Mouse (Mus musculus): ENCODE results near the gene Stambp. TPM values are rescaled to one million over a fixed set of nuclear protein-coding genes. Genes with fewer than 3 reads are reported as not detected.

Gene Stambp
- polyA plus RNA-seq, 1 experiment from 2014 or later: 27.7 TPM

- Histone ChIP-seq H3K27me3 (ENCODE audit: control insufficient read depth, insufficient read depth, low read length) (no peaks in the 10 kb centered on the region), H3K36me3 (ENCODE audit: control insufficient read depth, insufficient read depth, low read length) (peaks cover 13% of the 10 kb centered on the region; the same call in 1 of the 2 replicates), H3K4me3 (ENCODE audit: control insufficient read depth in 1 of 2, insufficient read depth in 1 of 2, low read depth in 1 of 2, low read length in 2 of 2) (no peak overlapping the region), H3K9ac (ENCODE audit: low read length) (no peak overlapping the region), H3K27ac (replicated peaks in 1 of 2; ENCODE audit: control insufficient read depth in 1 of 2, insufficient read depth in 1 of 2, low read depth in 2 of 2, low read length in 2 of 2) (no peak overlapping the region), H3K9me3 (ENCODE audit: control insufficient read depth, low read length) (no peaks in the 10 kb centered on the region), H3K4me2 (ENCODE audit: low read length) (no peak overlapping the region), H3K4me1 (ENCODE audit: control insufficient read depth in 2 of 2, insufficient read depth in 2 of 2, low read length in 2 of 2) (peaks cover 8 to 20% of the 10 kb centered on the region in 2 experiments)
- WGBS: 52% methylated on average over 9 of the region's 9 CpGs
- no peak for ATAC-seq (ENCODE audit: insufficient number of reproducible peaks, insufficient read depth, low FRiP score, low read depth)
These were observed 70.8 kb downstream of the Stambp start for GRCm38 (mm10) chr6:83501524-83502310.

GRCm38 (mm10) chr6:83500462-83500861 is 72.1 kb downstream of the Stambp start:
- 62% methylated on average over 3 of the region's 3 CpGs for whole genome bisulfite sequencing
- H3K4me2 ChIP-seq (ENCODE audit: low read length): no peak overlapping the region
- no peak overlapping the region for H3K27ac ChIP-seq (replicated peaks in 1 of 2; ENCODE audit: control insufficient read depth in 1 of 2, insufficient read depth in 1 of 2, low read depth in 2 of 2, low read length in 2 of 2)
- H3K9me3 ChIP-seq (ENCODE audit: control insufficient read depth, low read length): no peaks in the 10 kb centered on the region
- no peak overlapping the region for H3K9ac ChIP-seq (ENCODE audit: low read length)
- ATAC-seq (ENCODE audit: insufficient number of reproducible peaks, insufficient read depth, low FRiP score, low read depth): no peak
- peaks cover 23% of the 10 kb centered on the region; the same call in 1 of the 2 replicates for H3K36me3 ChIP-seq (ENCODE audit: control insufficient read depth, insufficient read depth, low read length)
- H3K4me1 ChIP-seq (ENCODE audit: control insufficient read depth in 2 of 2, insufficient read depth in 2 of 2, low read length in 2 of 2): peaks cover 8 to 18% of the 10 kb centered on the region in 2 experiments; a peak in 3 of 4 replicates
- H3K27me3 ChIP-seq (ENCODE audit: control insufficient read depth, insufficient read depth, low read length): no peaks in the 10 kb centered on the region
- H3K4me3 ChIP-seq (ENCODE audit: control insufficient read depth in 1 of 2, insufficient read depth in 1 of 2, low read depth in 1 of 2, low read length in 2 of 2): no peak overlapping the region

GRCm38 (mm10) chr6:83499078-83499477 is 73.5 kb downstream of the Stambp start:
- no peak overlapping the region for H3K27ac ChIP-seq (replicated peaks in 1 of 2; ENCODE audit: control insufficient read depth in 1 of 2, insufficient read depth in 1 of 2, low read depth in 2 of 2, low read length in 2 of 2)
- no peaks in the 10 kb centered on the region for H3K9me3 ChIP-seq (ENCODE audit: control insufficient read depth, low read length)
- no peak overlapping the region for H3K4me3 ChIP-seq (ENCODE audit: control insufficient read depth in 1 of 2, insufficient read depth in 1 of 2, low read depth in 1 of 2, low read length in 2 of 2)
- no peaks in the 10 kb centered on the region for H3K27me3 ChIP-seq (ENCODE audit: control insufficient read depth, insufficient read depth, low read length)
- no peak overlapping the region for H3K4me2 ChIP-seq (ENCODE audit: low read length)
- H3K9ac ChIP-seq (ENCODE audit: low read length): no peak overlapping the region
- ATAC-seq (ENCODE audit: insufficient number of reproducible peaks, insufficient read depth, low FRiP score, low read depth): no peak
- peaks cover 28% of the 10 kb centered on the region for H3K36me3 ChIP-seq (ENCODE audit: control insufficient read depth, insufficient read depth, low read length)
- peaks cover 8 to 19% of the 10 kb centered on the region in 2 experiments; a peak in 3 of 4 replicates for H3K4me1 ChIP-seq (ENCODE audit: control insufficient read depth in 2 of 2, insufficient read depth in 2 of 2, low read length in 2 of 2)
- WGBS: 93% methylated on average over 10 of the region's 10 CpGs

GRCm38 (mm10) chr6:83496753-83497710 is 75.5 kb downstream of the Stambp start:
- Histone ChIP-seq H3K9me3 (ENCODE audit: control insufficient read depth, low read length) (no peaks in the 10 kb centered on the region), H3K4me3 (ENCODE audit: control insufficient read depth in 1 of 2, insufficient read depth in 1 of 2, low read depth in 1 of 2, low read length in 2 of 2) (no peak overlapping the region), H3K4me2 (ENCODE audit: low read length) (no peak overlapping the region), H3K36me3 (ENCODE audit: control insufficient read depth, insufficient read depth, low read length) (peaks cover 41% of the 10 kb centered on the region), H3K4me1 (ENCODE audit: control insufficient read depth in 2 of 2, insufficient read depth in 2 of 2, low read length in 2 of 2) (peaks cover 5 to 14% of the 10 kb centered on the region in 2 experiments; a peak in 3 of 4 replicates), H3K9ac (ENCODE audit: low read length) (no peak overlapping the region), H3K27ac (replicated peaks in 1 of 2; ENCODE audit: control insufficient read depth in 1 of 2, insufficient read depth in 1 of 2, low read depth in 2 of 2, low read length in 2 of 2) (peak overlapping the region in 1 of 2 experiments; percentile 24; a peak in 1 of 4 replicates), H3K27me3 (ENCODE audit: control insufficient read depth, insufficient read depth, low read length) (no peaks in the 10 kb centered on the region)
- 0 out of 2 replicates have a peak, but pooled peaks have one; percentile 38 for ATAC-seq (ENCODE audit: insufficient number of reproducible peaks, insufficient read depth, low FRiP score, low read depth)
- WGBS: 58% methylated on average over 22 of the region's 22 CpGs

GRCm38 (mm10) chr6:83496009-83496752 is 76.3 kb downstream of the Stambp start:
- Histone ChIP-seq H3K4me2 (ENCODE audit: low read length) (no peak overlapping the region), H3K4me3 (ENCODE audit: control insufficient read depth in 1 of 2, insufficient read depth in 1 of 2, low read depth in 1 of 2, low read length in 2 of 2) (no peak overlapping the region), H3K27ac (replicated peaks in 1 of 2; ENCODE audit: control insufficient read depth in 1 of 2, insufficient read depth in 1 of 2, low read depth in 2 of 2, low read length in 2 of 2) (no peak overlapping the region), H3K36me3 (ENCODE audit: control insufficient read depth, insufficient read depth, low read length) (peaks cover 44% of the 10 kb centered on the region), H3K9me3 (ENCODE audit: control insufficient read depth, low read length) (no peaks in the 10 kb centered on the region), H3K9ac (ENCODE audit: low read length) (no peak overlapping the region), H3K4me1 (ENCODE audit: control insufficient read depth in 2 of 2, insufficient read depth in 2 of 2, low read length in 2 of 2) (peaks cover 5 to 13% of the 10 kb centered on the region in 2 experiments; a peak in 3 of 4 replicates), H3K27me3 (ENCODE audit: control insufficient read depth, insufficient read depth, low read length) (no peaks in the 10 kb centered on the region)
- 83% methylated on average over 9 of the region's 9 CpGs for WGBS
- ATAC-seq (ENCODE audit: insufficient number of reproducible peaks, insufficient read depth, low FRiP score, low read depth): peak; percentile 39

Other genes with a start within 250 kb of the Stambp start
- gene Mthfd2, start 246.8 kb downstream of the Stambp start, polyA plus RNA-seq (2014; fragmentation: Nextera tagmentation; extraction: Ambion mirVana): 23.2 and 24.1 TPM in 2 replicates
- 34.9 and 36.2 TPM in 2 replicates for gene Mob1a, start 246.7 kb downstream of the Stambp start, polyA plus RNA-seq (2014; fragmentation: Nextera tagmentation; extraction: Ambion mirVana)
- 297 and 314 TPM in 2 replicates for gene Bola3, start 223.6 kb downstream of the Stambp start, polyA plus RNA-seq (2014; fragmentation: Nextera tagmentation; extraction: Ambion mirVana)
- gene Tet3, start 113.6 kb downstream of the Stambp start, polyA plus RNA-seq (2014; fragmentation: Nextera tagmentation; extraction: Ambion mirVana): 22.8 and 28.9 TPM in 2 replicates
- 51.2 and 59.1 TPM in 2 replicates for gene Dguok, start 65.8 kb downstream of the Stambp start, polyA plus RNA-seq (2014; fragmentation: Nextera tagmentation; extraction: Ambion mirVana)
- 6.0 and 12.2 TPM in 2 replicates for gene Actg2, start 36.5 kb downstream of the Stambp start, polyA plus RNA-seq (2014; fragmentation: Nextera tagmentation; extraction: Ambion mirVana)
- gene Clec4f, start 83.5 kb upstream of the Stambp start, polyA plus RNA-seq (2014; fragmentation: Nextera tagmentation; extraction: Ambion mirVana): 0.46 and 0.70 TPM in 2 replicates
- 0.22 TPM in 2 replicates for gene Cd207, start 105.1 kb upstream of the Stambp start, polyA plus RNA-seq (2014; fragmentation: Nextera tagmentation; extraction: Ambion mirVana)
- not detected in 2 replicates for gene Vax2, start 138.5 kb upstream of the Stambp start, polyA plus RNA-seq (2014; fragmentation: Nextera tagmentation; extraction: Ambion mirVana)
- not detected in 2 replicates for gene Atp6v1b1, start 170.3 kb upstream of the Stambp start, polyA plus RNA-seq (2014; fragmentation: Nextera tagmentation; extraction: Ambion mirVana)
- not detected in 2 replicates for gene Ankrd53, start 189.9 kb upstream of the Stambp start, polyA plus RNA-seq (2014; fragmentation: Nextera tagmentation; extraction: Ambion mirVana)
- gene Tex261, start 203.1 kb upstream of the Stambp start, polyA plus RNA-seq (2014; fragmentation: Nextera tagmentation; extraction: Ambion mirVana): 70.3 and 75.9 TPM in 2 replicates
- gene Nagk, start 222.3 kb upstream of the Stambp start, polyA plus RNA-seq (2014; fragmentation: Nextera tagmentation; extraction: Ambion mirVana): 64.8 and 69.6 TPM in 2 replicates